Mouse (Mus musculus) monocyte, adult 2 months (primary cell): ENCODE results near the gene Setd1a.
A peak's percentile ranks its signal among the peaks of the same experiment; 100 is the strongest.
"Not testable (repeated sequence)": the region's sequence is repeated elsewhere in the genome, so short reads cannot be mapped to it uniquely, and the experiment has no call there.

ENCODE experiments used
- DNase-seq, 2 experiments: peaks; one replicate each; pipeline ENCODE4 v3.0.0; 2022; ENCODE audit warnings: low spot score in 2 of 2, low read depth in 1 of 2

Gene Setd1a

GRCm38 (mm10) chr7:127776426-127776825, at the start of gene Setd1a:
Gene Setd1a, plus strand, starts transcription at chr7:127776670.
- peak in 1 of 2 experiments; percentile 65 for DNase-seq

GRCm38 (mm10) chr7:127727898-127728297, 48.6 kb upstream of the Setd1a start:
- DNase-seq, result no peak

GRCm38 (mm10) chr7:127730170-127730569, 46.3 kb upstream of the Setd1a start:
- no peak for DNase-seq

GRCm38 (mm10) chr7:127732066-127732465, 44.4 kb upstream of the Setd1a start, which contains the start of gene Ctf2:
Gene Ctf2, minus strand, starts transcription at chr7:127732166.
- not testable (repeated sequence) for DNase-seq

- DNase-seq, result no peak
These were observed 32.0 kb upstream of the Setd1a start, which contains the start of gene Fbxl19 for GRCm38 (mm10) chr7:127744366-127745045. Gene Fbxl19, plus strand, starts transcription at chr7:127744543.

GRCm38 (mm10) chr7:127745251-127745651, 31.2 kb upstream of the Setd1a start:
- peak; percentile 80 to 81 for DNase-seq

GRCm38 (mm10) chr7:127745652-127746493, 30.6 kb upstream of the Setd1a start:
- peak; percentile 69 to 77 for DNase-seq

GRCm38 (mm10) chr7:127746494-127747491, 29.7 kb upstream of the Setd1a start:
- DNase-seq, result no peak

- no peak for DNase-seq
These were observed 28.8 kb upstream of the Setd1a start for GRCm38 (mm10) chr7:127747559-127748234.

- no peak for DNase-seq
These were observed 28.3 kb upstream of the Setd1a start for GRCm38 (mm10) chr7:127748235-127748560.

GRCm38 (mm10) chr7:127750131-127751127, 26.0 kb upstream of the Setd1a start:
- no peak for DNase-seq

GRCm38 (mm10) chr7:127751619-127752018, 24.9 kb upstream of the Setd1a start:
- DNase-seq, result no peak

GRCm38 (mm10) chr7:127752069-127752468, 24.4 kb upstream of the Setd1a start:
- DNase-seq, result no peak

GRCm38 (mm10) chr7:127753158-127753557, 23.3 kb upstream of the Setd1a start:
- DNase-seq, result no peak

- no peak for DNase-seq
These were observed 22.7 kb upstream of the Setd1a start for GRCm38 (mm10) chr7:127753741-127754140.

- DNase-seq, result no peak
These were observed 16.8 kb upstream of the Setd1a start for GRCm38 (mm10) chr7:127759716-127760115.

GRCm38 (mm10) chr7:127760478-127760877, 16.0 kb upstream of the Setd1a start:
- no peak for DNase-seq

- no peak for DNase-seq
These were observed 15.4 kb upstream of the Setd1a start for GRCm38 (mm10) chr7:127761026-127761425.

- no peak for DNase-seq
These were observed 12.8 kb upstream of the Setd1a start for GRCm38 (mm10) chr7:127763642-127764041.
